Mouse (Mus musculus): ENCODE results near the gene Prss42. TPM values are rescaled to one million over a fixed set of nuclear protein-coding genes. Genes with fewer than 3 reads are reported as not detected.
A peak's percentile ranks its signal among the peaks of the same experiment; 100 is the strongest.
"Not testable (repeated sequence)": the region's sequence is repeated elsewhere in the genome, so short reads cannot be mapped to it uniquely, and the experiment has no call there.

The Prss42 gene
- total RNA-seq, 2 experiments from 2014 or later: not detected

GRCm38 (mm10) chr9:110800834-110801479 is 3.0 kb downstream of the Prss42 start:
- no peak for TF ChIP-seq CTCF (IDR thresholded peaks at IDR 0.05)
- DNase-seq (ENCODE audit: extremely low spot score in 1 of 2, low spot score in 2 of 2): no peak
- intact Hi-C loops (cut with DNase I): no loop called here

GRCm38 (mm10) chr9:110803294-110803693 is 5.3 kb downstream of the Prss42 start:
- H3K4me3 ChIP-seq: no peak overlapping the region
- TF ChIP-seq CTCF (IDR thresholded peaks at IDR 0.05): no peak
- intact Hi-C loops (cut with DNase I): no loop called here
- no peak for DNase-seq (ENCODE audit: extremely low spot score in 1 of 2, low spot score in 2 of 2)
- H3K27ac ChIP-seq: no peak overlapping the region

More at GRCm38 (mm10) chr9:110800834-110801479, 3.0 kb downstream of the Prss42 start:
- no peak overlapping the region for H3K4me3 ChIP-seq
- H3K27ac ChIP-seq: no peak overlapping the region

GRCm38 (mm10) chr9:110810051-110810450 is 12.1 kb downstream of the Prss42 start:
- TF ChIP-seq CTCF (IDR thresholded peaks at IDR 0.05): no peak
- Histone ChIP-seq H3K27ac (no peak overlapping the region), H3K4me3 (no peak overlapping the region)
- no peak for DNase-seq (ENCODE audit: extremely low spot score in 1 of 2, low spot score in 2 of 2)
- intact Hi-C loops (cut with DNase I): no loop called here

GRCm38 (mm10) chr9:110813789-110814188 is 15.8 kb downstream of the Prss42 start, which contains the start of gene Prss44:
Gene Prss44, plus strand, starts transcription at chr9:110813994.
- TF ChIP-seq CTCF (IDR thresholded peaks at IDR 0.05): no peak

GRCm38 (mm10) chr9:110820546-110820945 is 22.6 kb downstream of the Prss42 start:
- DNase-seq (ENCODE audit: extremely low spot score in 1 of 2, low spot score in 2 of 2); intact Hi-C loops (cut with DNase I); H3K4me3 ChIP-seq; H3K27ac ChIP-seq: not testable (repeated sequence)

More at GRCm38 (mm10) chr9:110813789-110814188, 15.8 kb downstream of the Prss42 start, which contains the start of gene Prss44:
- DNase-seq (ENCODE audit: extremely low spot score in 1 of 2, low spot score in 2 of 2): no peak
- intact Hi-C loops (cut with DNase I): no loop called here
- H3K27ac ChIP-seq: no peak within 1 kb of the TSS
- H3K4me3 ChIP-seq: no peak within 1 kb of the TSS

- H3K27ac ChIP-seq: no peak overlapping the region
- TF ChIP-seq CTCF (IDR thresholded peaks at IDR 0.05): no peak
- intact Hi-C loops (cut with DNase I): no loop called here
- DNase-seq (ENCODE audit: extremely low spot score in 1 of 2, low spot score in 2 of 2): no peak
- no peak overlapping the region for H3K4me3 ChIP-seq
These were observed 23.5 kb downstream of the Prss42 start for GRCm38 (mm10) chr9:110821436-110821835.

- no peak overlapping the region for H3K27ac ChIP-seq
- intact Hi-C loops (cut with DNase I): no loop called here
- H3K4me3 ChIP-seq: no peak overlapping the region
- TF ChIP-seq CTCF (IDR thresholded peaks at IDR 0.05): no peak
- DNase-seq (ENCODE audit: extremely low spot score in 1 of 2, low spot score in 2 of 2): no peak
These were observed 27.5 kb downstream of the Prss42 start for GRCm38 (mm10) chr9:110825426-110825825.

- no peak for DNase-seq (ENCODE audit: extremely low spot score in 1 of 2, low spot score in 2 of 2)
- intact Hi-C loops (cut with DNase I): no loop called here
- no peak for TF ChIP-seq CTCF (IDR thresholded peaks at IDR 0.05)
- Histone ChIP-seq H3K4me3 (no peak overlapping the region), H3K27ac (no peak overlapping the region)
These were observed 27.9 kb downstream of the Prss42 start for GRCm38 (mm10) chr9:110825832-110826231.

GRCm38 (mm10) chr9:110826390-110826789 is 28.4 kb downstream of the Prss42 start, which contains the start of gene Prss43:
Gene Prss43, plus strand, starts transcription at chr9:110826690.
- H3K27ac ChIP-seq: no peak within 1 kb of the TSS
- H3K4me3 ChIP-seq: no peak within 1 kb of the TSS
- intact Hi-C loops (cut with DNase I): no loop called here
- DNase-seq (ENCODE audit: extremely low spot score in 1 of 2, low spot score in 2 of 2): no peak
- TF ChIP-seq CTCF (IDR thresholded peaks at IDR 0.05): no peak

GRCm38 (mm10) chr9:110833021-110833420 is 35.1 kb downstream of the Prss42 start:
- no peak for TF ChIP-seq CTCF (IDR thresholded peaks at IDR 0.05)
- intact Hi-C loops (cut with DNase I): no loop called here

GRCm38 (mm10) chr9:110834411-110834810 is 36.4 kb downstream of the Prss42 start, which contains the start of gene Prss45:
Gene Prss45, plus strand, starts transcription at chr9:110834588.
- Histone ChIP-seq H3K4me3 (no peak within 1 kb of the TSS), H3K27ac (no peak within 1 kb of the TSS)
- intact Hi-C loops (cut with DNase I): no loop called here
- TF ChIP-seq CTCF (IDR thresholded peaks at IDR 0.05): no peak
- DNase-seq (ENCODE audit: extremely low spot score in 1 of 2, low spot score in 2 of 2): no peak

More at GRCm38 (mm10) chr9:110833021-110833420, 35.1 kb downstream of the Prss42 start:
- Histone ChIP-seq H3K4me3 (no peak overlapping the region), H3K27ac (no peak overlapping the region)
- DNase-seq (ENCODE audit: extremely low spot score in 1 of 2, low spot score in 2 of 2): no peak

- H3K27ac ChIP-seq: no peak overlapping the region
These were observed 37.0 kb downstream of the Prss42 start for GRCm38 (mm10) chr9:110834961-110835360.

GRCm38 (mm10) chr9:110836112-110836511 is 38.1 kb downstream of the Prss42 start:
- H3K4me3 ChIP-seq: no peak overlapping the region
- peak overlapping the region; percentile 66; the same call in 1 of the 2 replicates for H3K27ac ChIP-seq
- TF ChIP-seq CTCF (IDR thresholded peaks at IDR 0.05): no peak
- intact Hi-C loops (cut with DNase I): no loop called here
- DNase-seq (ENCODE audit: extremely low spot score in 1 of 2, low spot score in 2 of 2): no peak

More at GRCm38 (mm10) chr9:110834961-110835360, 37.0 kb downstream of the Prss42 start:
- no peak for TF ChIP-seq CTCF (IDR thresholded peaks at IDR 0.05)
- intact Hi-C loops (cut with DNase I): no loop called here
- H3K4me3 ChIP-seq: no peak overlapping the region
- DNase-seq (ENCODE audit: extremely low spot score in 1 of 2, low spot score in 2 of 2): no peak
